Mouse (Mus musculus): ENCODE results near the gene Prpf6. TPM values are rescaled to one million over a fixed set of nuclear protein-coding genes. Genes with fewer than 3 reads are reported as not detected.

Gene Prpf6
- polyA plus RNA-seq, 1 experiment from 2014 or later, result 38.9 TPM

DNA sequence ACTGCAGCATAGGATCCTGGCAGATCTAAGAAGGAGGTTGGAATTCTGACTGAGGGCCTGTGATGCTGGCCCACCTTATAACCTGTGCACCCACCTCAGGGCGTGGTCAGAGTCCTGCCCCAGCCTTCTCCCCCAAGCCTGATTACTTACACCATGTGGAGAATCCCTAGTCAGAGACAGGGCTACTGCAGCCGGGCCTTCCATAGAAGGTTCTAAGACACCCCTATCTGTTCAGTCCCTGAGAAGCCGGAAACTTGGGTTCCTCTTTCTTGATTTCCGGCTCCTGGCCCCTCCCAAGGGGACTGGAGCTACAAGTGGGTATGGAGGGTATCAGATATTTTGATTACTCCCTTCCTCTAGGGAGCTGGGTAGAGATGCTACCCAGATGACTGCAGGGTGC is 99.9 kb downstream of the Prpf6 start:
- Histone ChIP-seq H3K27me3 (no peaks in the 10 kb centered on the region), H3K4me1 (replicated peaks) (peaks cover 15% of the 10 kb centered on the region), H3K4me2 (peak overlapping the region; percentile 28; the same call in 1 of the 2 replicates), H3K27ac (no peak overlapping the region), H3K9ac (no peak overlapping the region), H3K4me3 (no peak overlapping the region), H3K36me3 (peaks cover 18% of the 10 kb centered on the region), H3K9me3 (replicated peaks) (no peaks in the 10 kb centered on the region)
- ATAC-seq (replicated peaks; ENCODE audit: insufficient number of reproducible peaks, insufficient read depth, low FRiP score, low read depth), result no peak
- WGBS, result 81% methylated on average over 4 of the region's 4 CpGs

DNA sequence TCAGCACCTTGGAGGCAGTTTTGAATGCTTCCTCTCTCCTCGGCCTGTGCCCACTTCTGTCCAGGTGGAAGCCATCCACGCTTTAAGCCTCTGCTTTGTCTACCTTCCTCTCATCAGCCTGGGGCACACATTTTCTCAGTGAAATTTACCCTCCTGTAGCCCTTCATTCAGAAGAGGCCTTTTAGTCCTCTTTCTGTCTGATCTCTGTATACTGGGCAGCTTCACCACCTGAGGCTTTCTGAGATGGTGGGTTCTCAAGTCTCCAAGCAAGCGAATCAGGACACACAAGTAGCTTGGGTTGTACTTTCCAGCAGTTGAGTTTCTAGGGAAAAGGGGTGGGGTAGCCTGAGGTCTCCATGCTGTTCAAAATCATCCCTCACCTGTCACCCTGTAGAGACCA is 100.6 kb downstream of the Prpf6 start:
- Histone ChIP-seq H3K36me3 (peaks cover 18% of the 10 kb centered on the region), H3K9ac (no peak overlapping the region), H3K27ac (no peak overlapping the region), H3K27me3 (0 out of 2 replicates have a peak, but pooled peaks cover 3% of the 10 kb centered on the region), H3K4me3 (peak overlapping the region; percentile 66; the same call in 1 of the 2 replicates), H3K9me3 (replicated peaks) (no peaks in the 10 kb centered on the region), H3K4me2 (peak overlapping the region; percentile 93), H3K4me1 (replicated peaks) (peaks cover 15% of the 10 kb centered on the region)
- ATAC-seq (replicated peaks; ENCODE audit: insufficient number of reproducible peaks, insufficient read depth, low FRiP score, low read depth), result no peak
- 90% methylated on average over 3 of the region's 3 CpGs for WGBS

DNA sequence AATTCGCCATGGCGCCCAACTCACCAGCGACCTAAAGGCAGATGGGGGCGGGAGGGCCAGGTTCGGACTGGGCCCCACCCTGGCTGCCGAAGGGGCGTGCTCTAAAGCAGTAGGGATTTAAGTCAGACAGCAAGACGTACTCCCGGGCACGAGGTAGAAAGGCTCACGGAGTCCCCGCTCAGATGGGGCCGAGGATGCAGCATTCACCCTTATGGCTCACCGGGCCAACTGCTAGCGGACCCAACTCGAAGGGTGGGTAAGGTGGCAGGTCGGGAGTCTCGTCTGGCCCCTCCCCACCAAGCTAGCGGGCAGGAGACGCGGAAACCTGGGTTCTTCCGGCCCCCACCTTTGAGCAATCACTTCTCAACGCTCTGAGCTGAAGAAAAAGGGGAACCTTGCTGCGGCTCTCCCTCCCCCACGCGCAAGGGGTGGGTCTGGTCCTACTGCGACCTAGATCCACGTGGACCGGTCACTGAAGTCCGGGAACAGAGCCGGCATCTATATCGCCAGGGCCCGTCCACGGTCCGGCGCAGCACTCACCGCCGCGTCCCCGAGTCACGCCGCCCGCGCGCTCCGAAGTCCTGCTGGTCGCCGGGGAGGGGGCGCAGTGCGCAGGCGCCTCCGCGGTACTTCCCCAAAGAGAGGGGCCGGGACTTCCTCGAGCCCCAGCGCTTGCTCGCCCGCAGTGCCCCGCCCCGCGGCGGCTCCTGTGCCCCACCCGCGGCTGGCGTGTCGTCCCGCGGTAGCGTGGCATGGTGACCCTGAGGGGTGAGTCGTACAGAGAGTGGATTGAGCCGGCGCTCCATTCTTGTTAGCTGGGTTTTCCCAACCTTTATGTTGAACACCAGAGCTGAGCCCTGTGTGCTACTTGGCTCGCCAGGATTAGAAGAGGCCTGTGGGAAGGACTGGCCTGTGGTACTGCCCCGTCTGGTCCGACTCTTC is 101.9 kb downstream of the Prpf6 start, which contains the start of gene Rgs19:
Gene Rgs19 (minus strand): TSS at position 639 of the 942 bp plus-strand sequence.
- under 1% methylated on average over 75 of the region's 75 CpGs for WGBS
- Histone ChIP-seq H3K4me3 (peak within 1 kb of the TSS; percentile 66), H3K27ac (peak within 1 kb of the TSS; percentile 33), H3K9ac (peak within 1 kb of the TSS; percentile 75), H3K36me3 (peaks cover 10% of the 10 kb centered on the region), H3K4me1 (replicated peaks) (peaks cover 15% of the 10 kb centered on the region), H3K27me3 (0 out of 2 replicates have a peak, but pooled peaks cover 4% of the 10 kb centered on the region), H3K4me2 (peak within 1 kb of the TSS; percentile 93), H3K9me3 (replicated peaks) (no peaks in the 10 kb centered on the region)
- peak; percentile 85 for ATAC-seq (replicated peaks; ENCODE audit: insufficient number of reproducible peaks, insufficient read depth, low FRiP score, low read depth)

DNA sequence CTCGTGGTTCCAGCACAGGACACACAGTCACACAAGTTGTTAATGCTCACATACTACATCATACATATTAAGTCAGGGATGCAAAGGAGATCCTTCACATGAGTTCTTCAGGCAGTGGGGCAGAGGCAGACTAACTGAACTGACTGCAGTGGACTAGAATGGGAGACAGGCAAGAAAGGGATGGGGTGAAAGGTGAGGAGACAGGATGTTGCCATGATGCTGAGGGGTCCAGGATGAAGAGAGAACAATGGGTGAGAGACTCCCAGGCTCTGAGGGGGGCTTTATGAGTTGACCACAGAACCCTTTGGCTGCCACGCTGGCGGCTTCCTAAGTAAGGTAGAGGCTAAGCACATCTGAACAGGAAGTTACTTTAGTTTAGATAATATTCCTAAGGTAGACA is 102.9 kb downstream of the Prpf6 start:
- Histone ChIP-seq H3K36me3 (peaks cover under 1% of the 10 kb centered on the region; the same call in 1 of the 2 replicates), H3K9ac (no peak overlapping the region), H3K4me3 (no peak overlapping the region), H3K4me1 (replicated peaks) (peaks cover 15% of the 10 kb centered on the region), H3K9me3 (replicated peaks) (no peaks in the 10 kb centered on the region), H3K27me3 (0 out of 2 replicates have a peak, but pooled peaks cover 4% of the 10 kb centered on the region), H3K4me2 (peak overlapping the region; percentile 93; the same call in 1 of the 2 replicates), H3K27ac (no peak overlapping the region)
- ATAC-seq (replicated peaks; ENCODE audit: insufficient number of reproducible peaks, insufficient read depth, low FRiP score, low read depth), result no peak
- 84% methylated on average over 3 of the region's 3 CpGs for WGBS

DNA sequence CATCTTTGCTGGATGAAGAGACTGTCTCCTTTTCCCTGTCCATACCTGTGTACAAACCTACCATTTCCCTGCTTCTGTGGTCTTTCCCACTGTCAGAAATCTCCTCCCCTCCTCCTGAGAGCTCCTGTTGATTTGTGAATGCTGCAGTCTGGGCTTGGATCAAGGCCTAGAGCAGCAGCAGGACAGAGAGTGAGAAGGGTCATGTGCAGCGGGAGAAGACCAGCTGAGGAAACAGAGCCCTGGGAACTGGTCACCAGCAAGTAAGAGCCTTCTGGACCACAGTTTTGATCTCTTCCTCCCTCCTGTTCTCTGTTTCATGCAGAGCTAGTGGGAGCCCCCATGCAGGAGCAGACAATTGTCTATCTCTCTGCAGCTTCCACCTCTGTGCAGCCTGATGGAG is 104.1 kb downstream of the Prpf6 start:
- Histone ChIP-seq H3K4me2 (no peak overlapping the region), H3K27me3 (0 out of 2 replicates have a peak, but pooled peaks cover 4% of the 10 kb centered on the region), H3K4me1 (replicated peaks) (peaks cover 13% of the 10 kb centered on the region), H3K27ac (no peak overlapping the region), H3K9ac (no peak overlapping the region), H3K4me3 (no peak overlapping the region), H3K9me3 (replicated peaks) (no peaks in the 10 kb centered on the region), H3K36me3 (no peaks in the 10 kb centered on the region)
- no peak for ATAC-seq (replicated peaks; ENCODE audit: insufficient number of reproducible peaks, insufficient read depth, low FRiP score, low read depth)
- WGBS, result 60% methylated on average over 1 of the region's 1 CpGs

DNA sequence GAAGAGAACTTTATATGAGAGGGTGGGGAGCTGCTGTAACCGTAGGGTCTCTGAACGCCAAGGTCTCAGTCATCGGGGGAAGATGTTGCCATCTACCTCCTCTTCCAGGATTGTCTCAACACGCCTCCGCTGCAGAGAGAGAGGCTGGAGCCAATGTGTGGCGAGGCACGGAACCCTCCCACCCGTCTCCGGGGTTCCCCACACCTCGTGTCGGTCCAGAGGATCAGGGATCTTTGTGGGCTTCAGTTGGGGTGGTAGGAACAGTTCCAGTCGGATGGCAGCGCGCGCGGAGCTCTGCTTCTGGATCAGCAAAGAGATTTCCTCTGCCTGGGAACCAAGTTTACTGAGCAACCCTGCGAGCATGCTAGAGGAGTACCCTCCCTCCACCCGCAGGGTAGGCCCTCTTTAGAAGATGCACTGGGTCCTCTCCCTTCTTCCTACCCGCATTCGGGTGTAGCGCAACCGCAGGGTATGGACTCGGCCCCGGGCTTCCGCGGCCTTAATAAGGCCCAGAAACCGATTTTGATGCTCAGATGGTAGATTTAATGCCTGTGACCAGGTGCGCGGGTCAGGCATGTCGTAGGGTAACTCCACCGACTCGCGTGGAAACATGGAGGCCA is 105.2 kb downstream of the Prpf6 start:
- H3K4me1 ChIP-seq (replicated peaks), result peaks cover 13% of the 10 kb centered on the region
- H3K9me3 ChIP-seq (replicated peaks), result no peaks in the 10 kb centered on the region
- H3K4me2 ChIP-seq, result no peak overlapping the region
- 0 out of 2 replicates have a peak, but pooled peaks cover 4% of the 10 kb centered on the region for H3K27me3 ChIP-seq
- ATAC-seq (replicated peaks; ENCODE audit: insufficient number of reproducible peaks, insufficient read depth, low FRiP score, low read depth), result no peak
- WGBS, result 62% methylated on average over 33 of the region's 33 CpGs
- no peak overlapping the region for H3K9ac ChIP-seq
- no peak overlapping the region for H3K27ac ChIP-seq
- no peaks in the 10 kb centered on the region for H3K36me3 ChIP-seq
- H3K4me3 ChIP-seq, result no peak overlapping the region

DNA sequence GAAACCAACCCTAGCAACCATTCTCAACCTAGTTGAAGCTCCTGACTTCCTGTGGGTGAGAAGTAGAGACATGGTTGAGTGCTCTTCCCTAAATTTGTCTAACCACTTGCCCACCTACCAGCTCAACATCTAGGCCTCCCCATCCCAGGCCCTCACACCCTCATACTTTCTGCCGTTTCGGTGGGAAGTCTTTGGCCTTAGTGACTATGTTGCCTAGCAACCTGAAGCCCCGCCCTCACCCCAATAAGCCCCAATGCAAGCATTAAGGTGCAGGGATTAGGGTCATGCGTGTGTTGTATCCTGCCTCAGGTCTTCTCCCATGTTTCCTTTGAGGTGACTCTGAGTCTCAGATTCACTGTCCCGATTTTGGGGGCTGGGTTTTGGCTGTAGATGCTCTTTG is 106.6 kb downstream of the Prpf6 start, which contains the start of gene Lkaaear1:
Gene Lkaaear1 (minus strand): TSS at position 202 of the 400 bp plus-strand sequence.
- no peaks in the 10 kb centered on the region for H3K9me3 ChIP-seq (replicated peaks)
- no peaks in the 10 kb centered on the region for H3K36me3 ChIP-seq
- H3K4me3 ChIP-seq, result no peak within 1 kb of the TSS
- no peak for ATAC-seq (replicated peaks; ENCODE audit: insufficient number of reproducible peaks, insufficient read depth, low FRiP score, low read depth)
- H3K27ac ChIP-seq, result no peak within 1 kb of the TSS
- no peak within 1 kb of the TSS for H3K4me2 ChIP-seq
- H3K27me3 ChIP-seq, result 0 out of 2 replicates have a peak, but pooled peaks cover 4% of the 10 kb centered on the region
- no peak within 1 kb of the TSS for H3K9ac ChIP-seq
- peaks cover 4% of the 10 kb centered on the region for H3K4me1 ChIP-seq (replicated peaks)
- WGBS, result 53% methylated on average over 5 of the region's 5 CpGs

Small RNA genes within 50 kb of the gene (microRNA-seq; reads per million reads assigned to microRNA genes)
- not detected for gene Mir7006

Other genes with a start within 250 kb of the Prpf6 start
- 24.1 and 32.2 TPM in 2 replicates for gene Zgpat, start 226.9 kb upstream of the Prpf6 start, polyA plus RNA-seq (2015; fragmentation: Nextera tagmentation; extraction: Ambion mirVana)
- 53.2 and 59.4 TPM in 2 replicates for gene Arfrp1, start 226.5 kb upstream of the Prpf6 start, polyA plus RNA-seq (2015; fragmentation: Nextera tagmentation; extraction: Ambion mirVana)
- gene Lime1, start 211.8 kb upstream of the Prpf6 start, polyA plus RNA-seq (2015; fragmentation: Nextera tagmentation; extraction: Ambion mirVana), result 12.0 and 18.9 TPM in 2 replicates
- gene Zbtb46, start 132.4 kb upstream of the Prpf6 start, polyA plus RNA-seq (2015; fragmentation: Nextera tagmentation; extraction: Ambion mirVana), result 8.6 and 10.4 TPM in 2 replicates
- gene Abhd16b, start 98.7 kb upstream of the Prpf6 start, polyA plus RNA-seq (2015; fragmentation: Nextera tagmentation; extraction: Ambion mirVana), result 0.10 and 0.26 TPM in 2 replicates
- 105 and 117 TPM in 2 replicates for gene Tpd52l2, start 94.7 kb upstream of the Prpf6 start, polyA plus RNA-seq (2015; fragmentation: Nextera tagmentation; extraction: Ambion mirVana)
- gene Dnajc5, start 71.4 kb upstream of the Prpf6 start, polyA plus RNA-seq (2015; fragmentation: Nextera tagmentation; extraction: Ambion mirVana), result 70.3 and 83.3 TPM in 2 replicates
- 61.8 and 71.6 TPM in 2 replicates for gene Uckl1, start 7.0 kb upstream of the Prpf6 start, polyA plus RNA-seq (2015; fragmentation: Nextera tagmentation; extraction: Ambion mirVana)
- 23.1 and 35.8 TPM in 2 replicates for gene Zfp512b, start 935 bp downstream of the Prpf6 start, polyA plus RNA-seq (2015; fragmentation: Nextera tagmentation; extraction: Ambion mirVana)
- gene Samd10, start 7.3 kb downstream of the Prpf6 start, polyA plus RNA-seq (2015; fragmentation: Nextera tagmentation; extraction: Ambion mirVana), result 9.6 and 14.9 TPM in 2 replicates
- gene Gm29797, start 65.2 kb downstream of the Prpf6 start, polyA plus RNA-seq (2015; fragmentation: Nextera tagmentation; extraction: Ambion mirVana), result not detected in 2 replicates
- 41.9 and 47.2 TPM in 2 replicates for gene Sox18, start 79.8 kb downstream of the Prpf6 start, polyA plus RNA-seq (2015; fragmentation: Nextera tagmentation; extraction: Ambion mirVana)
- 13.5 and 19.2 TPM in 2 replicates for gene Tcea2, start 88.4 kb downstream of the Prpf6 start, polyA plus RNA-seq (2015; fragmentation: Nextera tagmentation; extraction: Ambion mirVana)
- gene Rgs19, start 102.1 kb downstream of the Prpf6 start, polyA plus RNA-seq (2015; fragmentation: Nextera tagmentation; extraction: Ambion mirVana), result 30.9 and 45.3 TPM in 2 replicates
- gene Lkaaear1, start 106.6 kb downstream of the Prpf6 start, polyA plus RNA-seq (2015; fragmentation: Nextera tagmentation; extraction: Ambion mirVana), result not detected in 2 replicates
- gene Oprl1, start 123.1 kb downstream of the Prpf6 start, polyA plus RNA-seq (2015; fragmentation: Nextera tagmentation; extraction: Ambion mirVana), result 1.8 and 3.0 TPM in 2 replicates
- 0.06 and 0.38 TPM in 2 replicates for gene Myt1, start 171.5 kb downstream of the Prpf6 start, polyA plus RNA-seq (2015; fragmentation: Nextera tagmentation; extraction: Ambion mirVana)
- gene Pcmtd2, start 246.0 kb downstream of the Prpf6 start, polyA plus RNA-seq (2015; fragmentation: Nextera tagmentation; extraction: Ambion mirVana), result 27.0 and 29.3 TPM in 2 replicates